Mouse (Mus musculus) testis, adult 2 months (tissue): ENCODE results near the gene Fignl1. TPM values are rescaled to one million over a fixed set of nuclear protein-coding genes. Genes with fewer than 3 reads are reported as not detected.

ENCODE experiments used
- H3K27ac ChIP-seq: fragments of 200-500 bp; 2 replicates; pipeline ENCODE4 v1.5.1; 2012; ENCODE audit warnings: low read depth, low read length; ENCODE audit not compliant: control insufficient read depth, insufficient read depth
- H3K27me3 ChIP-seq: fragments of 200-500 bp; 2 replicates; pipeline ENCODE4 v1.6.1; 2012; ENCODE audit warnings: mild to moderate bottlenecking, low read length, moderate library complexity; ENCODE audit not compliant: control insufficient read depth, insufficient read depth
- H3K36me3 ChIP-seq: fragments of 200-500 bp; 2 replicates; pipeline ENCODE4 v1.6.1; 2012; ENCODE audit warnings: mild to moderate bottlenecking, low read length; ENCODE audit not compliant: control insufficient read depth, insufficient read depth
- H3K4me1 ChIP-seq: fragments of 200-500 bp; 2 replicates; pipeline ENCODE4 v1.6.1; 2012; ENCODE audit warnings: low read length; ENCODE audit not compliant: control insufficient read depth, insufficient read depth
- H3K4me3 ChIP-seq: fragments of 200-500 bp; 2 replicates; pipeline ENCODE4 v1.5.1; 2012; ENCODE audit warnings: low read depth, mild to moderate bottlenecking, low read length, moderate library complexity, mixed read lengths; ENCODE audit not compliant: control insufficient read depth
- CTCF ChIP-seq: fragments of 200-500 bp; IDR thresholded peaks from 2 replicates; pipeline ENCODE4 v1.5.1; 2012; ENCODE audit warnings: low read depth, mild to moderate bottlenecking, inconsistent platforms, low read length, moderate library complexity; ENCODE audit not compliant: control insufficient read depth, insufficient read depth, insufficient replicate concordance
- POLR2A ChIP-seq: fragments of 200-500 bp; IDR thresholded peaks from 2 replicates; pipeline ENCODE4 v1.6.1; 2012; ENCODE audit warnings: low read depth, mild to moderate bottlenecking, inconsistent platforms, low read length, moderate library complexity; ENCODE audit not compliant: control insufficient read depth
- polyA plus RNA-seq: library from polyadenylated mRNA; depleted of rRNA; stranded (reverse); fragments of >200 nt; gene quantifications from 2 replicates; pipeline ENCODE4 v1.2.3, GENCODE M21; 2012; rRNA removed

Gene Fignl1
- 15.0 and 21.1 TPM in 2 replicates for polyA plus RNA-seq

- Histone ChIP-seq H3K36me3 (no peaks in the 10 kb centered on the region), H3K27ac (peak within 1 kb of the TSS; percentile 95), H3K4me3 (peak within 1 kb of the TSS; percentile 90), H3K27me3 (no peaks in the 10 kb centered on the region), H3K4me1 (peaks cover 2% of the 10 kb centered on the region)
- TF ChIP-seq POLR2A = peak; percentile 92
- TF ChIP-seq CTCF = no peak
These were observed at the start of gene Fignl1 for GRCm38 (mm10) chr11:11808820-11809403. Gene Fignl1 (minus strand): TSS chr11:11808962.

GRCm38 (mm10) chr11:11856959-11857358 lies 48.2 kb upstream of the Fignl1 start:
- H3K27me3 ChIP-seq = no peaks in the 10 kb centered on the region
- TF ChIP-seq CTCF (no peak), POLR2A (no peak)
- no peak overlapping the region for H3K4me3 ChIP-seq
- no peak overlapping the region for H3K27ac ChIP-seq
- no peaks in the 10 kb centered on the region for H3K36me3 ChIP-seq
- H3K4me1 ChIP-seq = no peaks in the 10 kb centered on the region; the same call in 1 of the 2 replicates

GRCm38 (mm10) chr11:11855685-11856131 lies 46.9 kb upstream of the Fignl1 start:
- Histone ChIP-seq H3K4me1 (no peaks in the 10 kb centered on the region; the same call in 1 of the 2 replicates), H3K36me3 (no peaks in the 10 kb centered on the region), H3K27ac (no peak overlapping the region), H3K4me3 (no peak overlapping the region), H3K27me3 (no peaks in the 10 kb centered on the region)
- TF ChIP-seq CTCF = no peak
- no peak for TF ChIP-seq POLR2A

GRCm38 (mm10) chr11:11855061-11855672 lies 46.4 kb upstream of the Fignl1 start:
- Histone ChIP-seq H3K4me1 (no peaks in the 10 kb centered on the region; the same call in 1 of the 2 replicates), H3K27me3 (no peaks in the 10 kb centered on the region), H3K27ac (no peak overlapping the region), H3K4me3 (no peak overlapping the region), H3K36me3 (no peaks in the 10 kb centered on the region)
- no peak for TF ChIP-seq POLR2A
- TF ChIP-seq CTCF = no peak

GRCm38 (mm10) chr11:11853731-11854461 lies 45.1 kb upstream of the Fignl1 start:
- Histone ChIP-seq H3K36me3 (no peaks in the 10 kb centered on the region), H3K27ac (no peak overlapping the region), H3K4me3 (no peak overlapping the region), H3K4me1 (no peaks in the 10 kb centered on the region; the same call in 1 of the 2 replicates), H3K27me3 (no peaks in the 10 kb centered on the region)
- TF ChIP-seq POLR2A = no peak
- no peak for TF ChIP-seq CTCF

- no peak overlapping the region for H3K4me3 ChIP-seq
- TF ChIP-seq POLR2A (no peak), CTCF (no peak)
- H3K27me3 ChIP-seq = no peaks in the 10 kb centered on the region
- H3K27ac ChIP-seq = no peak overlapping the region
- no peaks in the 10 kb centered on the region for H3K36me3 ChIP-seq
- H3K4me1 ChIP-seq = no peaks in the 10 kb centered on the region; the same call in 1 of the 2 replicates
These were observed 43.3 kb upstream of the Fignl1 start for GRCm38 (mm10) chr11:11851957-11852505.
